Mouse (Mus musculus) lung, adult 10 weeks (tissue): ENCODE results near the gene Mmp1b. TPM values are rescaled to one million over a fixed set of nuclear protein-coding genes. Genes with fewer than 3 reads are reported as not detected.

Experiments used
- polyA plus RNA-seq: library from polyadenylated mRNA; stranded (reverse); fragments of 350-450 nt; fragmentation: Illumina TruSeq; extraction: RNeasy Lipid Tissue Mini Kit (QIAGEN cat#74804); gene quantifications from one replicate; pipeline ENCODE4 v1.2.3, GENCODE M21; 2014; ENCODE audit warnings: low read depth, low replicate concordance; ENCODE audit not compliant: insufficient read depth

The Mmp1b gene
- polyA plus RNA-seq = not detected

DNA sequence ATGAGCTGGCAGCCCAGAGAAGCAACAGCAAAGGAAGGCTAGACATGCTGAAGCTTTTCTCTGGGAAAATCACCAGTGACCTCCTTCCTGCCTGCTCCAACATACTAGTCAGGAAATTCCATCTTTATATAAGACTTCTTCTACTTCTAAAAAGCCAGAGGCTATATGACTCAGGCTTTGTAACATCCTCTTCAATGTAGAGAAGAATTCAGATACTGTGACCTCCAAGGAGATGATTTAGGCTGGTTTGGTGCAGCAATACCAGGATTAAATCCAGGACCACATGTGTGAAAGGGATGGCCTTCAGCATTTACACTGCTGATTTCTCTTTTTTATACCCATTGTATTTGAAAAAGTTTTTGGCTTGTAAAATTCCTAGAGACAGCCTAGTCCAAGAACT, at the start of gene Mmp1b:
TSS of gene Mmp1b (minus strand) at position 101 of the 400 bp plus-strand sequence.

DNA sequence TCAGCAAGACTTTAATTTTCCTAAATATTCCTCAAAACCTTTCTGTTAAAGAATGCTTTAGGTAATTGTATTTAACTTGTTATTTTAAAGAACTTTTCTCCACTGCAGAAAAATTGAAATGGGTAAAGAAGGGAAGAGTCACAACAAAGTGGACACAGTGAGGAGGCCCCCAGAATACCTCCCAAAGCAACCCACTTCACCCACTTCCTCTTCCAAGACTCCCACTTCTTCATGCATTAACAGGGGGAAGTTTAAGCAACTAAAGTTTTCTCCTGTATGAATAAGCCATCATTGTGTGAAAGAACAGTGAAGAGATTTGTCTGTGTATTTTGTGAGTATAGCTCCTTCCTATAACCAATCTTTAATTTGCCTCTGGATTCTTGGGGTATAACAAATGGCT, 43.7 kb downstream of the Mmp1b start, which contains the start of gene Mmp12:
TSS of gene Mmp12 (plus strand) at position 275 of the 400 bp plus-strand sequence.

Other genes starting within 250 kb of the Mmp1b start
- gene Dync2h1, start 203.6 kb downstream of the Mmp1b start, polyA plus RNA-seq = 0.73 TPM
- gene Dcun1d5, start 203.5 kb downstream of the Mmp1b start, polyA plus RNA-seq = 41.1 TPM
- gene Mmp13, start 115.5 kb downstream of the Mmp1b start, polyA plus RNA-seq = 0.28 TPM
- 3.3 TPM for gene Mmp12, start 43.7 kb downstream of the Mmp1b start, polyA plus RNA-seq
- 37.3 TPM for gene Mmp3, start 57.8 kb upstream of the Mmp1b start, polyA plus RNA-seq
- gene Mmp10, start 114.3 kb upstream of the Mmp1b start, polyA plus RNA-seq = not detected
- 2.2 TPM for gene Mmp8, start 170.4 kb upstream of the Mmp1b start, polyA plus RNA-seq
- 0.79 TPM for gene Mmp27, start 183.3 kb upstream of the Mmp1b start, polyA plus RNA-seq
- gene Mmp20, start 240.2 kb upstream of the Mmp1b start, polyA plus RNA-seq = not detected